Mouse (Mus musculus) G1E (cell line): ENCODE data around the gene Myg1. TPM values are rescaled to one million over a fixed set of nuclear protein-coding genes. Genes with fewer than 3 reads are reported as not detected.
A peak's percentile ranks its signal among the peaks of the same experiment; 100 is the strongest.

Experiments used
- ATAC-seq: 2 replicates; pipeline ENCODE4 v1.8.0; 2016; ENCODE audit warnings: mild to moderate bottlenecking; ENCODE audit not compliant: insufficient number of reproducible peaks, poor library complexity, low FRiP score, severe bottlenecking; ENCODE audit errors: extremely low read depth
- DNase-seq: peaks from one replicate; pipeline ENCODE4 v3.0.0; 2012; ENCODE audit warnings: low spot score
- H3K27me3 ChIP-seq: 2 replicates; pipeline ENCODE4 v1.6.1; 2012; ENCODE audit warnings: mild to moderate bottlenecking, low read length, inconsistent platforms; ENCODE audit not compliant: insufficient read depth
- H3K36me3 ChIP-seq: replicated peaks from 2 replicates; pipeline ENCODE3; 2012; ENCODE audit warnings: mild to moderate bottlenecking, inconsistent platforms
- H3K4me1 ChIP-seq: 2 replicates; pipeline ENCODE4 v1.6.1; 2012; ENCODE audit warnings: low read depth, low read length, inconsistent platforms, mixed read lengths; ENCODE audit not compliant: insufficient read depth
- H3K4me3 ChIP-seq: 2 replicates; pipeline ENCODE4 v1.5.1; 2012; ENCODE audit warnings: low read depth, mild to moderate bottlenecking, inconsistent platforms, low read length, moderate library complexity, mixed read lengths
- H3K9me3 ChIP-seq: replicated peaks from 2 replicates; pipeline ENCODE4 v1.6.1; 2012; ENCODE audit warnings: inconsistent platforms
- CTCF ChIP-seq: IDR thresholded peaks from 2 replicates; pipeline ENCODE4 v1.5.1; 2012; ENCODE audit warnings: low read depth, low read length, inconsistent platforms, mixed read lengths
- GATA1 ChIP-seq: IDR thresholded peaks from 2 replicates; pipeline ENCODE4 v1.6.1; 2012; ENCODE audit warnings: borderline replicate concordance, low read length, inconsistent platforms, mixed read lengths
- GATA2 ChIP-seq: IDR thresholded peaks from 2 replicates; pipeline ENCODE4 v1.6.1; 2012; ENCODE audit warnings: low read depth, low read length, inconsistent platforms, borderline replicate concordance
- POLR2AphosphoS5 ChIP-seq: IDR thresholded peaks from 2 replicates; pipeline ENCODE4 v1.6.1; 2012; ENCODE audit warnings: low read depth, low read length, inconsistent platforms; ENCODE audit not compliant: insufficient replicate concordance
- TAL1 ChIP-seq: conservative IDR thresholded peaks from 2 replicates; pipeline ENCODE4 v1.6.1; 2012; ENCODE audit warnings: low read depth, low read length, inconsistent platforms, mixed read lengths
- polyA plus RNA-seq: library from polyadenylated mRNA; stranded (reverse); fragments of >175 nt; gene quantifications from 2 replicates; pipeline ENCODE4 v1.2.3, GENCODE M21; 2012
- total RNA-seq, 2 experiments: library from RNA; stranded (forward) in 1 of 2; stranded (reverse) in 1 of 2; fragments of 200-1000 nt in 1 of 2; fragments of >200 nt in 1 of 2; fragmentation: Nextera tagmentation in 1 of 2; gene quantifications; 2 replicates each; pipeline ENCODE4 v1.2.3; 2014 to 2017

The Myg1 gene
- total and polyA plus RNA-seq, 3 experiments: 35.2 to 87.5 (median 37.5) TPM

DNA sequence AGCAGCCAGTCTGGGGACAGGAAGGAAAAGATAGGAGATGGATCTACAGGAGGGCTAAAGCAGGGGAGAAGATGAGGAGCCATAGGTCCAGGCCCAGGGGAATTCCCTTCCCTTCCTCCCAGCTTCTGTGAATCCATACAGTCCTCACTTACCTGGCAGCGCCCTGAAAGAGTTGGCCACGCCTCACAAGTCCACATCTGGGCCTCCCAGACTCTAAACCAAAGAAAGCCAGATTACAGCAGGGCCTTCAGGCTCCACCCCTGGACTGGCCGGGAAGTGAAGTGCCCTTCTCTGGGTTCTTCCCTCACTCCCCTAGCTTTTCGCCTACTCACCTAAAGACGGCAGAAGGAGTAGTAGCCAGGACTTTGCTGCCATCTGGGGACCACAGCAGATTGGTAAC, 8.1 kb downstream of the Myg1 start:
- no peak for ATAC-seq
- peaks cover 13% of the 10 kb centered on the region; the same call in 1 of the 2 replicates for H3K4me1 ChIP-seq
- TF ChIP-seq GATA2: no peak
- TF ChIP-seq POLR2AphosphoS5: no peak
- TF ChIP-seq GATA1: no peak
- TF ChIP-seq TAL1: no peak
- no peak for TF ChIP-seq CTCF
- H3K36me3 ChIP-seq: peaks cover 91% of the 10 kb centered on the region
- no peaks in the 10 kb centered on the region for H3K27me3 ChIP-seq
- no peaks in the 10 kb centered on the region for H3K9me3 ChIP-seq
- DNase-seq: no peak
- no peak overlapping the region for H3K4me3 ChIP-seq

DNA sequence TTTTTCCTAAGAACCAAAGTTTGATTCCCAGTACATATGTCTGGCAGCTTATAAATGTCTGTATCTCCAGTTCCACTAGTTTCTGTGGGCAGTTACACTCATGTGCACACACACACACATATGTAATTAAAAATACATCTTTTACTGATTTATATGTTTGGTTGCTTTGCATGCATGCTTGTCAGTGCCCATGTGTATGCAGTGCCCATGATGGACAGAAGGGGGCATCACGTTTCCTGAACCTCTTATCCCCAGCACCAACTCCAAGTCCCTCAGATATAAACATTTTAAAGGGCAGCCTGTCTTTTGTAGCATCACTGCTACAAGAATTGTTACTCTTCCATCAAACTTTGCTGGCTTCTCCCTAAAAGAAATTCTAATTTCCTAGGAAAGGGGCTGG, 10.1 kb downstream of the Myg1 start:
- ATAC-seq: no peak
- no peak for TF ChIP-seq GATA2
- peak; percentile 60; the same call in 1 of the 2 replicates for TF ChIP-seq CTCF
- H3K4me1 ChIP-seq: peaks cover 18% of the 10 kb centered on the region
- no peak for DNase-seq
- H3K27me3 ChIP-seq: no peaks in the 10 kb centered on the region
- no peaks in the 10 kb centered on the region for H3K9me3 ChIP-seq
- peaks cover 95% of the 10 kb centered on the region for H3K36me3 ChIP-seq
- H3K4me3 ChIP-seq: no peak overlapping the region

DNA sequence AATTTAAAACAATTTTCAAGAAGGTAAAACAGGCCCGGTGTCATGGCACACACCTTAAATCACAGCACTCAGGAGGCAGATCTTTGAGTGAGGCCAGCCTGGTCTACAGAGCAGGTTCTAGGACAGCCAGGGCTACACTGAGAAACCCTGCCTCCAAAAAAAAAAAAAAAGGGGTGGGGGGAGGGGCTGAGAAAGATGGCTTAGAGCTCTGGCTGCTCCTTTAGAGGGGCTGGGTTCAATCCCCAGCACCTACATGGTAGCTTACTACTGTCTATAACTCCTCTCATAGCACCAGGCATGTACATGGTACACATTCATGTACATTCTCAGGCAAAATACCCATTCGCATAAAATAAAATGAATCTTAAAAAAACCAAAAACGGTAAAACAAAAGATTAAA, 13.0 kb downstream of the Myg1 start:
- no peaks in the 10 kb centered on the region for H3K9me3 ChIP-seq
- TF ChIP-seq POLR2AphosphoS5: no peak
- no peak for TF ChIP-seq GATA2
- TF ChIP-seq GATA1: no peak
- TF ChIP-seq TAL1: no peak
- no peak for TF ChIP-seq CTCF
- DNase-seq: no peak
- peaks cover 86% of the 10 kb centered on the region for H3K36me3 ChIP-seq
- peaks cover 20% of the 10 kb centered on the region for H3K4me1 ChIP-seq
- H3K27me3 ChIP-seq: no peaks in the 10 kb centered on the region
- H3K4me3 ChIP-seq: no peak overlapping the region
- no peak for ATAC-seq

DNA sequence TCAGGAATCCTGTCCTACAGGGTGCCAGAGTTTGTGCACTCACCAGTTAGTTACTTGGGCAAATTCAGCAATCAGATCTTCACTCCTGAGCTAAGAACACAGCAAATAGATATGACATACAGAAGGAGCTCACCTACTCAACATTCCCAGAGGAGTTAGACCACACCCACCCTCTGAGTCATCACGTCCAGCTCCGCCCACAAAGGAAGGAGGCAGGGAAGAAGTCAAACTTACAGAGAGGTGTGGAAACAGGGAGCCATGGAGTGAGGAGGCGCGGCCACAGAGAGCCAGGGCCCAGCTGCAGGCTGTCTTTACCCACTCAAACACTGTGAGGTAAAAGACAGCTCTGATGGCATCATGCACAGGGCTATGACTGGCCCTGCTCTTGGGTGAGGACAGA, 14.9 kb downstream of the Myg1 start:
- peaks cover 73% of the 10 kb centered on the region for H3K36me3 ChIP-seq
- DNase-seq: no peak
- H3K9me3 ChIP-seq: no peaks in the 10 kb centered on the region
- no peaks in the 10 kb centered on the region for H3K27me3 ChIP-seq
- peaks cover 24% of the 10 kb centered on the region for H3K4me1 ChIP-seq
- TF ChIP-seq GATA2 (no peak), POLR2AphosphoS5 (no peak), GATA1 (no peak), CTCF (no peak), TAL1 (no peak)
- no peak for ATAC-seq
- H3K4me3 ChIP-seq: no peak overlapping the region

DNA sequence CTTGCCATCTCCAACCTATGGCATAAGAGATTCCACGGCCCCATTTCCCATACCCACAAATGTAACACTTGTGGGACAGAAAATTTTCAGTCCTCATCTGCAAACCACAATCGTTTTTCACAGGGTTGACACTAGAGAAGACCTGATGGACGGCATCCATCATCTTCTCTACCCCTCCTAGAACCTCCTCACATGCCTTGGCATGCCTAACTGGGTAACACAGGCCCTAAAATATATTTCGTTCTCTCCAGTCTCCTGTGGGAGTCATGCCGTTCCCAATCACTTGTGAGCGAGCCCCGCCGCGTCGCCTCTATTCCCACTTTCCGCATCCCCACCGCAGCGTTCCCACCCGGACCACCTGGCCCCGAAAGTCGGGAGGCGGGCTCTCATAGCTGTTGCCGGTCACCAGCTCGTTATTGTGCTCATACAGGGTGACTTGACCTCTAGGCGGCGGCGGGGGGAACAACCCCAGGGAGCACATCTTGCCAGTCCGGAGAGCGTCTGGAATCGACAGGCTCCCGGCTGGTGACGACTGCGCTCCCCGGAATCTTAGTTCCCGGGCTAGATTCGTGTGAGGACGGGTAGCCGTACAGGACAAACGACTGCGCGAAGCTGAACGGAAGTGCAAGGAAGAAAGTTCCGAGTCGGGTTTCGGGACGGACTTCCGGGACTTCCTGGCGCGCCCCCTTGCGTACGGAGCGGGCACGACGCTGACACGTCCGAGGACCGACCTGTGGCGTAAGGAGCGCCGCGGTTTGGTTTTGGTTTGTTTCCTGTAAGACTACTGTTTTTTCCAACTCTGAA, 18.8 kb downstream of the Myg1 start, which contains the start of gene Aaas:
Aaas (minus strand) TSS at position 634 of the 804 bp plus-strand sequence.
- peaks cover 3% of the 10 kb centered on the region; the same call in 1 of the 2 replicates for H3K9me3 ChIP-seq
- peak; percentile 88 for DNase-seq
- peaks cover 10% of the 10 kb centered on the region for H3K27me3 ChIP-seq
- peak; percentile 85 for TF ChIP-seq CTCF
- no peak for TF ChIP-seq GATA1
- H3K4me3 ChIP-seq: peak within 1 kb of the TSS; percentile 86
- ATAC-seq: peak; percentile 83
- H3K4me1 ChIP-seq: peaks cover 23% of the 10 kb centered on the region
- peaks cover 35% of the 10 kb centered on the region for H3K36me3 ChIP-seq

DNA sequence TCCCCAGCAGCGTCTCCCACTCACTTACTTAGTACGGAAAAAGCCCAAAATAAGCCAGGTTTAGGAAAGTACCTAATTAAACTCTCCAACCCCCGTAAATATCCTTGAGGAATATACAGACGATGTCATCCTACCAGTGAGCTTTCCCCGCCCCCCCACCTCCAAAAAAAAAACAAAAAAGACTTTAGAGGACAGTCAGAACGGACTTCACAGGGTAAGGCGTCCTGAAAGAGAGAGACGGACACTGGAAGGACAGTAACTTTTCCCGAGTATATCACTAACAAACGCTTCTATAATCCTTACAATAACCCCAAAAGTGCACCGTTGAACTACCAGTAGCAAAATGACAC, 19.4 kb downstream of the Myg1 start:
- no peak for TF ChIP-seq TAL1
- TF ChIP-seq GATA1: no peak
- no peak for TF ChIP-seq POLR2AphosphoS5
- no peak for TF ChIP-seq CTCF
- TF ChIP-seq GATA2: no peak
- ATAC-seq: no peak
- peaks cover 29% of the 10 kb centered on the region for H3K36me3 ChIP-seq
- no peak for DNase-seq
- peaks cover 9% of the 10 kb centered on the region for H3K9me3 ChIP-seq
- H3K27me3 ChIP-seq: peaks cover 16% of the 10 kb centered on the region
- peak overlapping the region; percentile 86 for H3K4me3 ChIP-seq
- peaks cover 24% of the 10 kb centered on the region for H3K4me1 ChIP-seq

DNA sequence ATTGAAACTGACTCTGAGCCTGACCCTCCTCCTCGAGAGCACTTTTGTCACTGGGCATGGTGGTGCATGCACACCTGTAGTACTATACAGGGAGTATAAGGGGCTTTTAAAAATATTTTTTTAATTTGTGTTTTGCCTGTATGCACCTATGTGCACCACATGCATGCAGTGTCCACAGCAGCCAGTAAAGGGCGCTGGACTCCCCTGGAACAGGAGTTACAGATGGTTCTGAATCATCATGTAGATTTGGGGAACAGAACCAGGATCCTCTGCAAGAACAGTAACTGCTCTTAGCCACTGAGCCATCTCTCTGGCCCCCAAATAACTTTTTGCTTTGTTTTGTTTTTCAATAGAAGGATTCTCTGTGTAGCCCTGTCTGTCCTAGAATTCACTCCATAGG, 20.7 kb downstream of the Myg1 start:
- Histone ChIP-seq H3K4me3 (no peak overlapping the region), H3K4me1 (peaks cover 22% of the 10 kb centered on the region), H3K9me3 (peaks cover 11% of the 10 kb centered on the region), H3K27me3 (peaks cover 29% of the 10 kb centered on the region), H3K36me3 (peaks cover 16% of the 10 kb centered on the region)
- TF ChIP-seq GATA1: no peak
- no peak for TF ChIP-seq POLR2AphosphoS5
- no peak for TF ChIP-seq CTCF
- TF ChIP-seq GATA2: no peak
- no peak for TF ChIP-seq TAL1
- DNase-seq: no peak
- ATAC-seq: no peak
